Mouse (Mus musculus) E14TG2a.4 (cell line): ENCODE data around the gene Psma3.

Experiments
- CTCF ChIP-seq: conservative IDR thresholded peaks from 2 replicates; pipeline ENCODE4 v1.5.1; 2014; ENCODE audit warnings: low read length
- NANOG ChIP-seq: IDR thresholded peaks from 2 replicates; pipeline ENCODE4 v1.6.1; 2014; ENCODE audit warnings: borderline replicate concordance, low read length, mixed read lengths

GRCm38 (mm10) chr12:71040462-71040861, 66.0 kb downstream of the Psma3 start:
- TF ChIP-seq CTCF, result no peak
- no peak for TF ChIP-seq NANOG
